Mouse (Mus musculus) T-helper 17 cell (primary cell): ENCODE data around the gene Hist1h4i.

Experiments
- in situ Hi-C, 2 experiments: fragments of 300-600 bp; cut with MboI, MseI; formaldehyde crosslinking; loops; 1 replicate in 1 of 2; 2 replicates in 1 of 2; pipeline ENCODE4 v1.15.1; 2025; ENCODE audit warnings: high pct_unique_total_duplicates in 2 of 2

Gene Hist1h4i

GRCm38 (mm10) chr13:22039951-22040463 is 1.2 kb downstream of the Hist1h4i start:
- in situ Hi-C loops = loop anchor here (5.0 to 10.0 kb wide), 7 partner anchors 215 to 1707 kb away; partner anchors contain the start of genes Hist1h2bb (in 2 of the 2), Hist1h3c (in 2 of the 2), Hist1h1d (in 1 of the 2) and Hist1h2ac (in 1 of the 2)

DNA sequence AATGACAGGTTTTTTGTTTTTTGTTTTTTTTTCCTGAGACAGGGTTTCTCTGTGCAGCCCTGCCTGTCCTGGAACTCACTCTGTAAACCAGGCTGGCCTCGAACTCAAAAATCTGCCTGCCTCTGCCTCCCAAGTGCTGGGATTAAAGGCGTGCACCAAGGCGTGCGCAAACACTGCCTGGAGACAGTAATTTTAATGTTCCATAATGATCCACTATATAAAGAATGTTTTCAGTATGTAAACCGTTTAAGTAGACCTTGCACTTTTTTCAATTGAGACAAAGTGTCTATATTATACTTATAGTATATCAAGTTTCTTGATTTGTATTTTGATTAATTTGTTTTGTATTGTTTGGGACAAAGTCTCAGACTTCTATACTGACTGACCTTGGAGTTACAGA is 1.8 kb downstream of the Hist1h4i start:
- in situ Hi-C loops = loop anchor here (5.0 to 10.0 kb wide), 5 partner anchors 215 to 1708 kb away; partner anchors contain the start of genes Hist1h2bb (in 2 of the 2), Hist1h3c (in 2 of the 2), Hist1h2ad (in 1 of the 2) and Hist1h2ae (in 1 of the 2)

- in situ Hi-C loops = loop anchor here (5.0 to 10.0 kb wide), 5 partner anchors 213 to 1710 kb away; partner anchors contain the start of genes Hist1h2bb (in 2 of the 2), Hist1h3c (in 2 of the 2), Hist1h2ad (in 1 of the 2) and Hist1h2ae (in 1 of the 2)
Observed at GRCm38 (mm10) chr13:22037415-22037814, 3.7 kb downstream of the Hist1h4i start.

GRCm38 (mm10) chr13:22036986-22037385 is 4.2 kb downstream of the Hist1h4i start:
- in situ Hi-C loops = loop anchor here (5.0 to 10.0 kb wide), 5 partner anchors 212 to 1710 kb away; partner anchors contain the start of genes Hist1h2bb (in 2 of the 2), Hist1h3c (in 2 of the 2), Hist1h2ad (in 1 of the 2) and Hist1h2ae (in 1 of the 2)

DNA sequence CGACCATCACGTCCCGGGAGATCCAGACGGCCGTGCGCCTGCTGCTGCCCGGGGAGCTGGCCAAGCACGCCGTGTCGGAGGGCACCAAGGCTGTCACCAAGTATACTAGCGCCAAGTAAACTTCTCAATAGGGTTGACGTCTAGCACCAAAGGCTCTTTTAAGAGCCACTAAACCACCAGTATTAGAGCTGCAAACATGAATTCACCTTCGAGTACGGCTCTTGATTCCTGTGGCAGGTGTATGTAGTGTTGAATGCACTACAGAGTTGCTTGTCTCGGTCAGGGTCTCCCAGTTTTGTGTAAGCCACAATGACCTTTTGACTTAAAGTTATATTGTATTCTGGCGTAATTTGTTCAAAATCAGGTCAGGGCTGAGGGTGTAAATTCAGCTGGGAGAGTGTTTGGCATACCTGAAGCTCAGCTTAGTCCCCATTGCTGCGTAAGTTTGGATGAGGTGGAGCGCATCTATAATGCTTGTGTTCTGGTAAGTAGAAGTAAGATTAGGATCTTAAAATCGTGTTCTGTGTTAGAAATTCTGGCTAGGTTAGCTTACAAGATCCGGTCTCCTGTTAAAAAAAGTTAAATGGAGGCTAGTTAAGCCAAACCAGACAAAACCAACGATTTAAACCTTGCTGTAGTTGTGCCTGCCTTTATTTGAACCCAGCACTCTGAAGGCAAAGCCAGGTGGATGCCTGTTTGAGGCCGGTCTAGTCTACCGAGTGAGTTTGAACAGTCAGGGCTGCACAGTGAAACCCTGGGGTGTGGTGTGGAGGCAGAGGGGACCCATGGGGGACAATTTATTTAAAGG is 4.8 kb downstream of the Hist1h4i start:
- in situ Hi-C loops = loop anchor here (5.0 to 10.0 kb wide), 5 partner anchors 212 to 1711 kb away; partner anchors contain the start of genes Hist1h2bb (in 2 of the 2), Hist1h3c (in 2 of the 2), Hist1h2ad (in 1 of the 2) and Hist1h2ae (in 1 of the 2)

DNA sequence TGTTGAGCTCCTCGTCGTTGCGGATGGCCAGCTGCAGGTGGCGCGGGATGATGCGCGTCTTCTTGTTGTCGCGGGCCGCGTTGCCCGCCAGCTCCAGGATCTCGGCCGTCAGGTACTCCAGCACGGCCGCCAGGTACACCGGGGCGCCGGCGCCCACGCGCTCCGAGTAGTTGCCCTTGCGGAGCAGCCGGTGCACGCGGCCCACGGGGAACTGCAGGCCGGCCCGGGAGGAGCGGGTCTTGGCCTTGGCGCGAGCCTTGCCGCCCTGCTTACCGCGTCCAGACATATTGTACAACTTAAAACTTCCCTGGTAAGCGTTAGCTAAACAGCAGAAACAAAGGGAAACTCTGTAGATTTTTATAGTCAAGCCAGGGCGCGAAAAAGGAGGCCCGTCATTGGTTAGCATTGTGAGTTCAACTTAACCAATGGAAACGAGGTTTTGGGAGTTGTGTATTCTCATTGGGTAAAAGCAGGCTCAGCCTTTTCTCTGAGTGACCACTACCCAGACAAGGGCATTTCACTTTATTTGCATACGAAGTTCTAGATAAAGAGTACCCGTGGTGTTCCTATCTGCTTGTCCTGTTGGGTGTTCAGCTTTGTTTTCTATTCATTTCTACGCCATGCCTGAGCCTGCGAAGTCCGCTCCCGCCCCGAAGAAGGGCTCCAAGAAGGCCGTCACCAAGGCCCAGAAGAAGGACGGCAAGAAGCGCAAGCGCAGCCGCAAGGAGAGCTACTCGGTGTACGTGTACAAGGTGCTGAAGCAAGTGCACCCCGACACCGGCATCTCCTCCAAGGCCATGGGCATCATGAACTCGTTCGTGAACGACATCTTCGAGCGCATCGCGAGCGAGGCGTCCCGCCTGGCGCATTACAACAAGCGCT is 5.7 kb downstream of the Hist1h4i start, which contains the start of the genes Hist1h2ah and Hist1h2bk:
Gene Hist1h2ah, minus strand, starts transcription at position 302 of the 882 bp plus-strand sequence.
Gene Hist1h2bk, plus strand, starts transcription at position 604 of the 882 bp plus-strand sequence.
- in situ Hi-C loops = loop anchor here (5.0 to 10.0 kb wide), 5 partner anchors 211 to 1712 kb away; partner anchors contain the start of genes Hist1h2bb (in 2 of the 2), Hist1h3c (in 2 of the 2), Hist1h2ad (in 1 of the 2) and Hist1h2ae (in 1 of the 2)

DNA sequence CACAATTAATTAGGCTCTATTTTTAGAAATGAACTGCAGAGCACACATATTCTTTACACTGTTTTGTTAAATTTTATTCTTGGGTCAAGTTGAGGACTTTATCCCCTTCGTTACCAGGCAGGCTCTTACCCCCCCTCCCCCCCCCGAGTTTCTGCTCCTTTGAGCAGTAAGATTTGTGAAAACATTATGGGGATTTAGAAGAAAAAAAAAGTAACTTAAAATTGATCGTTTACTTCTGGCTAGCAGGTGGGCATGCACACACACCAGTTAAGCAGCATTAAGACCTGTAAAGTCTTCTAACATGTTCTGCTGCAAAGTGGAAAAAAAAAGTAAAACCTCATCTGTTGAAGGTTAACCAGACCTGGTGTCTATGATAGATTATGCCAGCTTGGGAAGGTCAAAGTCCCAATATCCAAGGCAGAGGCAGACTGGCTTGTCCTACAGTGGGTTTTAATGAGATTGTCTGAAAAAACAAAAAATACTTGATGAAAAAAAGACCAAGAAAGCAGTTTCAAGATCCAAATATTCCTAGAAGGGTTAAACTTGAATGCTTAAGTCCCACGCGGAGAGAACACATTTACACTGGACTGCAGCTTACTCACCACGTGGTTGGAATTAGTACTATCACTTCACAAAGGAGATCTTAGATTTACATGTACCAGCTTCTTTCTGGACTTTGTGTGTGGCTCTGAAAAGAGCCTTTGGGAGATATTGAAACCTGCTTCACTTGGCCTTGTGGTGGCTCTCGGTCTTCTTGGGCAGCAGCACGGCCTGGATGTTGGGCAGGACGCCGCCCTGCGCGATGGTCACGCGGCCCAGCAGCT is 6.5 kb downstream of the Hist1h4i start:
- in situ Hi-C loops = loop anchor here (5.0 to 10.0 kb wide), 8 partner anchors 107 to 1713 kb away; partner anchors contain the start of genes Hist1h2bb (in 2 of the 2), Hist1h3c (in 2 of the 2), Hist1h2ad (in 1 of the 2) and Hist1h2ae (in 1 of the 2)

GRCm38 (mm10) chr13:22033741-22034442 is 7.3 kb downstream of the Hist1h4i start:
- in situ Hi-C loops = loop anchor here (5.0 to 10.0 kb wide), 4 partner anchors 107 to 1483 kb away; no protein-coding TSS in a partner anchor

GRCm38 (mm10) chr13:22030493-22030892 is 10.7 kb downstream of the Hist1h4i start:
- in situ Hi-C loops = loop anchor here (5.0 to 10.0 kb wide), 4 partner anchors 103 to 1487 kb away; no protein-coding TSS in a partner anchor

DNA sequence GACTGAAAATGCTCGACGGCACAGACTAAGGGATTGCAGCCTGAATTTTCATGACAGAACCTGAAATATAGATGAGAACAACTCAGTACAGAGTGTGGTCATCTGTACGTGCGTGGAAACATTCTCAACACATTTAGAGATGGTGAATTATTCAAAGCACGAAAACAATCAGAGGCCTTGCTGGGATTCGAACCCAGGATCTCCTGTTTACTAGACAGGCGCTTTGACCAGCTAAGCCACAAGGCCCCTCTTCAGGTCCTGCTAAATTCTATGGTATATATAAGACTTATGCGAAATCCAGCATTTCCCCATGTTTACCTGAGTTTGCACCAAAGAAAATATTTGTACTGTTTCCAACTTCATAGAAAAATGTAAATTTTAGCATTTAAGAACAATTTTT is 11.2 kb downstream of the Hist1h4i start:
- in situ Hi-C loops = loop anchor here (5.0 to 10.0 kb wide), 8 partner anchors 58 to 1487 kb away; partner anchors contain the start of gene Trim27 (in 2 of the 2)

- in situ Hi-C loops = loop anchor here (5.0 to 10.0 kb wide), 5 partner anchors 57 to 1406 kb away; partner anchors contain the start of gene Trim27 (in 2 of the 2)
Observed at GRCm38 (mm10) chr13:22028673-22029460, 12.3 kb downstream of the Hist1h4i start.

DNA sequence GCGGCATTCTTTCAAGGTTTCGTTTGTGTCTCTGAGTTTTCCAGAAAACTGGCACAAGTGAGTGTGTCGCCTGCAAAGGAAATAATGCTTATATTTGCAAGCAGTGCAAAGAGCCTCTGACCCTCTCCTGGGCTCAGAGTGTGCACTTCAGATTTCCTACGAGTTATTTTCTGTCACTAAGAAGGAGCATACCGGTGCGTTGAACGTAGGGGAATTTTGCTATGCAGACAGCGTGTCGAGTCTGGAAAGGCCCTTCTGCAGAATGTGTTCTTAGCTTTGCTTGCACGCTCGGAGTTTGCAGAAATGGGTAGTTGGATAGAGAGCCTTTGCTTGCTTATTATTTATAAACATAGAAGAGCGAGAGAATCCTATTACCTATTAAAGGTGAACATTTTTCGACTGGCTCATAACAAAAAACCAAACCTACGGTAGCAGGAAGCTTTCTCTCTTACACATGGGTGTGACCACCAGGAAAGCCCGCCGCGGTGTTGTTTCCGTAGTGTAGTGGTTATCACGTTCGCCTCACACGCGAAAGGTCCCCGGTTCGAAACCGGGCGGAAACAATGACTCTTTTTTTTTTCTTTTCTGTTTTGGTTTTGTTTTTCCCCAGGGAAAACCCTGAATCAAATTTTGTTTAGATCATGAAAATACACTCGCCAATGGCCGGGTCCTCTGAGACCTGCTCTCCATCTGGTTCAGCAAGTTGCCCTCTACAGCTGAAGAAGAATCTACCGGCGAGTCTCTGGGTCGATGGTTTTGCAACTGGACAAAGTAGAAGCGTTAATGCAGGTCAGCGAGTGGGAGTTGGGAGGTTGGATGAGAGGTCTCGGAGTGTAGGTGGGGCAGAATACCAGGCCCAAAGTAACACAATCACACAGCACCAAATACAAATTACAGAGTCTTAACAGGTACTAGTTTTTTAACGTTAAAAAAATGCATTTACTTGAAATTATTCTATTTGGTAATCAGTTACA is 14.8 kb downstream of the Hist1h4i start:
- in situ Hi-C loops = loop anchor here (5.0 to 10.0 kb wide), 5 partner anchors 54 to 1408 kb away; partner anchors contain the start of gene Trim27 (in 2 of the 2)

DNA sequence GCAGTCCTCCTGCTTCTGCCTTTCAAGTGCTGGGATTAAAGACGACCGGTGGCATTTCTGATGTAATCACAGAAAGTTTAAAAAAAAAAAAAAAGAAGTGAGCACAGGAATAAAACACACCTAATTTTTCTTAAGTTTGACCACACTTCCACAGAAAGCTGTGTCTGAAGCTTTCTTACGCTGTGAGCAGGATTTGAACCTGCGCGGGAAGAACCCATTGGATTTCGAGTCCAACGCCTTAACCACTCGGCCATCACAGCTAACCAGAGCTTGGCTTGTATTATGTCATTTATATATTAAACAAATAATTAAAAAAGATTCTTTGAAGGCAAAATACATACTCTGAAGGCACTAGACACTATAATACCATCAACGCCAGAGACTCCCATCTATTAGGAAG is 18.9 kb downstream of the Hist1h4i start:
- in situ Hi-C loops = loop anchor here (5.0 to 10.0 kb wide), 5 partner anchors 167 to 1495 kb away; partner anchors contain the start of gene Trim27 (in 2 of the 2)

DNA sequence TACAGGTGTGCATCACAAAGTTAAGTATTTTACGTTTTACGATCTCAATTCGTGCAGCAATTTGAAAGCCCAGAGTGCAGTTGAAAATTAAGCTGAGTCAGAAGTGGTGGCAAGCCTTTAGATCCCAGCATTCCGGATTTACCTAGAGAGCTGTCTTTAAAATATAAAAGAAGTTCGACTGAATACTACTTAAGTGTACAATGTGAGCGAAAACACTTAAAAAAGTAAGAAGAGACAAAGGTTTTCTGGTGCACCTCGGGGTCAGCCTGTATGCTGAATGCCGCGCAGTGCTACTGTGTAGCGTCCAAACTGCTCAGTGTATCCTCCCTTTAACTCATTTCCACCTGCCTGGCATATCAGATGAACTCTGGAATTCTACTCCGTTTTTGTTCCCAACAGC is 19.6 kb downstream of the Hist1h4i start:
- in situ Hi-C loops = loop anchor here (5.0 to 10.0 kb wide), 5 partner anchors 167 to 1496 kb away; partner anchors contain the start of gene Trim27 (in 2 of the 2)

DNA sequence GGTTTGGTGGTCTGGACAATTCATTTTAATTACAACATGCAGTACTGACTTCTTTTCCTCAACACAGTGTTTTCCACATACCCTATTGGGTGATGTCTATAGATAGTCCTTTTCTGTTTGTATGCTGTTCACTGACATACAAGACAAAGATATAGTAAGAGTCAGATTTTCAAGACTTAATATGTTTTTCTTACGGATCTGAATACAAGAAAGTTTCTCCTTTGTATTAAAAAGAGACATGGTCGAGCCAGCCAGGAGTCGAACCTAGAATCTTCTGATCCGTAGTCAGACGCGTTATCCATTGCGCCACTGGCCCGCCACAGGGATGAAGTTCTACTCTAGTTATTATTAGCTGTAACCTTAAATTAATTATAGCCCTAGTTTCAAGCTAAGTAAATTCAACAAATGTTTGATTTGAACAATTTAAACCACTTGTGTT is 20.2 kb downstream of the Hist1h4i start:
- in situ Hi-C loops = loop anchor here (5.0 to 10.0 kb wide), 5 partner anchors 166 to 1496 kb away; partner anchors contain the start of gene Trim27 (in 2 of the 2)
